Mouse (Mus musculus) ES-Bruce4 (cell line): Measurements from ENCODE around the gene Sun2.

ENCODE experiments used
- CTCF ChIP-seq: IDR thresholded peaks from one replicate; pipeline ENCODE4 v1.8.1; 2011; ENCODE audit warnings: low read depth, low read length
- POLR2A ChIP-seq: IDR thresholded peaks from one replicate; pipeline ENCODE4 v1.8.1; 2011; ENCODE audit warnings: low read length; ENCODE audit not compliant: insufficient read depth

- no peak for TF ChIP-seq POLR2A
- no peak for TF ChIP-seq CTCF
Observed at GRCm38 (mm10) chr15:79683146-79683545, 59.2 kb downstream of the Sun2 start.
